Mouse (Mus musculus): ENCODE measurements around the gene Cbx3. TPM values are rescaled to one million over a fixed set of nuclear protein-coding genes. Genes with fewer than 3 reads are reported as not detected.
A peak's percentile ranks its signal among the peaks of the same experiment; 100 is the strongest.

The Cbx3 gene
- polyA plus RNA-seq, 1 experiment from 2014 or later, result 174 TPM

- WGBS (ENCODE audit: insufficient replicate concordance), result 68% methylated on average over 3 of the region's 3 CpGs
- Histone ChIP-seq H3K4me2 (ENCODE audit: low read depth, low read length) (no peak overlapping the region), H3K9ac (replicated peaks) (no peak overlapping the region), H3K9me3 (ENCODE audit: low read length) (no peaks in the 10 kb centered on the region), H3K27me3 (ENCODE audit: insufficient read depth, low read length) (no peaks in the 10 kb centered on the region), H3K27ac (ENCODE audit: low read depth) (no peak overlapping the region), H3K4me1 (ENCODE audit: insufficient read depth) (no peaks in the 10 kb centered on the region), H3K36me3 (replicated peaks; ENCODE audit: insufficient read depth, low read length) (peaks cover 29% of the 10 kb centered on the region), H3K4me3 (ENCODE audit: low read depth, low read length) (no peak overlapping the region)
- no peak for DNase-seq
- no peak for ATAC-seq
- TF ChIP-seq CTCF (IDR thresholded peaks at IDR 0.05; ENCODE audit: low read depth) (no peak), EP300 (IDR thresholded peaks at IDR 0.05; ENCODE audit: low read depth) (no peak)
Observed at GRCm38 (mm10) chr6:51457283-51457682, 12.9 kb upstream of the Cbx3 start.

DNA sequence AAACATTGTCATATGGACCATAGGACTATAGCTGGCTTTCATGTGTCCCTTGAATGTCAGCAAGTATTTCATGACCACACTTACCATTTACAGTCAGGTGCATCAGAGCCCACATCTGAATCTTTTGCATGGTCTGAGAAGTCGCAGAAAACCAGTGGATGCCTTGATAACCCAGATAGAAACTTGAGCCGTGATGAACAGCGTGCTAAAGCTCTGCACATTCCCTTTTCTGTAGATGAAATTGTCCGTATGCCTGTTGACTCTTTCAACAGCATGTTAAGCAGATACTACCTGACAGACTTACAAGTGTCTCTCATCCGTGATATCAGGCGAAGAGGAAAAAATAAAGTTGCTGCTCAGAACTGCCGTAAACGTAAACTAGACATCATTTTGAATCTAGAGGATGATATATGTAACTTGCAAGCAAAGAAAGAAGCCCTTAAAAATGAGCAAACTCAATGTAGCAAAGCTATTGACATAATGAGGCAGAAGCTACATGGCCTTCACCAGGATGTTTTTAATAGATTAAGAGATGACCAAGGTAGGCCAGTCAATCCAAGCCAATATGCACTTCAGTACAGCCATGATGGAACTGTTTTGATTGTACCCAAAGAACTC is 12.3 kb upstream of the Cbx3 start:
- no peaks in the 10 kb centered on the region for H3K4me1 ChIP-seq (ENCODE audit: insufficient read depth)

GRCm38 (mm10) chr6:51458925-51459312 is 11.2 kb upstream of the Cbx3 start:
- no peaks in the 10 kb centered on the region for H3K9me3 ChIP-seq (ENCODE audit: low read length)
- no peak overlapping the region for H3K4me2 ChIP-seq (ENCODE audit: low read depth, low read length)
- TF ChIP-seq CTCF (IDR thresholded peaks at IDR 0.05; ENCODE audit: low read depth) (no peak), EP300 (IDR thresholded peaks at IDR 0.05; ENCODE audit: low read depth) (no peak)
- no peak overlapping the region for H3K4me3 ChIP-seq (ENCODE audit: low read depth, low read length)
- no peak for DNase-seq
- no peaks in the 10 kb centered on the region for H3K27me3 ChIP-seq (ENCODE audit: insufficient read depth, low read length)
- H3K36me3 ChIP-seq (replicated peaks; ENCODE audit: insufficient read depth, low read length), result peaks cover 43% of the 10 kb centered on the region
- WGBS (ENCODE audit: insufficient replicate concordance), result 51% methylated on average over 2 of the region's 2 CpGs
- peak; percentile 47 for ATAC-seq
- H3K27ac ChIP-seq (ENCODE audit: low read depth), result 0 out of 2 replicates have a peak overlapping the region, but pooled peaks have one; percentile 2
- no peak overlapping the region for H3K9ac ChIP-seq (replicated peaks)
- H3K4me1 ChIP-seq (ENCODE audit: insufficient read depth), result no peaks in the 10 kb centered on the region

More for the DNA sequence above, 12.3 kb upstream of the Cbx3 start:
- no peak overlapping the region for H3K4me2 ChIP-seq (ENCODE audit: low read depth, low read length)
- H3K36me3 ChIP-seq (replicated peaks; ENCODE audit: insufficient read depth, low read length), result peaks cover 32% of the 10 kb centered on the region
- H3K9me3 ChIP-seq (ENCODE audit: low read length), result no peaks in the 10 kb centered on the region
- WGBS (ENCODE audit: insufficient replicate concordance), result 74% methylated on average over 8 of the region's 8 CpGs
- H3K27me3 ChIP-seq (ENCODE audit: insufficient read depth, low read length), result no peaks in the 10 kb centered on the region
- H3K4me3 ChIP-seq (ENCODE audit: low read depth, low read length), result no peak overlapping the region
- ATAC-seq (no peak), DNase-seq (no peak)
- TF ChIP-seq CTCF (IDR thresholded peaks at IDR 0.05; ENCODE audit: low read depth) (no peak), EP300 (IDR thresholded peaks at IDR 0.05; ENCODE audit: low read depth) (no peak)
- H3K27ac ChIP-seq (ENCODE audit: low read depth), result no peak overlapping the region
- no peak overlapping the region for H3K9ac ChIP-seq (replicated peaks)

DNA sequence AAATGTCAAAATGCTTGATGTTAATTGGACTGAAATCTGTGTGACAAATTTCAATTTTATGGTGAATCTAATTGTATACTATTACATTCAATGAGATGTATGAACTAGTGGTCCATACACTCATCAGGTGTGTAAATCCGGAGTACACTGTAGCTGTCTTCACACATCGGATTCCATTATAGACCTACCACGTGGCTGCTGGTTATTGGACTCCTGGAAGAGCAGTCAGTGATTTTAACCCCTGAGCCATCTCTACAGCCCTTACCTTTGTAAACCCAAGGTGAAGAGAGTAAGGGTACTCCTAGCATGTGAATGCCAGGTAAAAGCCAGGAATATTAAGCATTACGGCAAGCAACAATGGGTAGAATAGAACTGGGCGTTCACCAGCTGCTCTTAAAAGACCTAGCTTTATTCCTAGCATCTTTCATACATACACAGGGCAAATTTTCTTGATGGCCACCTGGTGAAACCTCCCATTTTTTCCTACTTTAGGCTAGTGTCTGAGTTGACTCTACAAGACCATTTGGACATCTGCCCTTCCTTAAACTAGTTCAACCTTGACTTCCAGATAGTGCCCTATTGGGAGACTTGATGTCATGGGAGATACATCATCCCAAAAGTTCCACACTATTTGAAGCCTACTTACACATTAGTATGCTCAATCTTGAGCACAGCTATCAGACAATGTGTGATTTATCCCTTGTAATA is 10.7 kb upstream of the Cbx3 start:
- ATAC-seq (peak; percentile 51), DNase-seq (no peak)
- WGBS (ENCODE audit: insufficient replicate concordance), result 55% methylated on average over 5 of the region's 5 CpGs
- Histone ChIP-seq H3K27ac (ENCODE audit: low read depth) (0 out of 2 replicates have a peak overlapping the region, but pooled peaks have one; percentile 2), H3K27me3 (ENCODE audit: insufficient read depth, low read length) (no peaks in the 10 kb centered on the region), H3K4me2 (ENCODE audit: low read depth, low read length) (no peak overlapping the region), H3K4me3 (ENCODE audit: low read depth, low read length) (no peak overlapping the region), H3K9ac (replicated peaks) (no peak overlapping the region), H3K4me1 (ENCODE audit: insufficient read depth) (no peaks in the 10 kb centered on the region), H3K9me3 (ENCODE audit: low read length) (no peaks in the 10 kb centered on the region), H3K36me3 (replicated peaks; ENCODE audit: insufficient read depth, low read length) (peaks cover 48% of the 10 kb centered on the region)
- no peak for TF ChIP-seq CTCF (IDR thresholded peaks at IDR 0.05; ENCODE audit: low read depth)
- no peak for TF ChIP-seq EP300 (IDR thresholded peaks at IDR 0.05; ENCODE audit: low read depth)

DNA sequence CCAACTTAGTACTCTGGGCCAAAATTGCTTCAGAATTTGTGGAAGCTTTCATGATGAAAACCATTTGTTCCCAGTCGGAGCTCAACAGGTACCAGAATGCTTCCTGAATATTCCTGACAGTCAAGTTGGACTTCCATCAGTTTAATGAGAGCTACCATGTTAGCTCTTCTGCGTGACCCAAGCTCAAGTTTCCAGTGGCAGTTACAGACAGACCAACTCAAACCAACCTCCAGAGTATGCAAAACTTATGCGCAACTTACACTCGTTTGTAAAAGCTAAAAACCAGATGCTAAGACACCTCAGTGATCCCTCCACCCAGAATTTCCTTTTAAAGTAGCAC is 10.2 kb upstream of the Cbx3 start:
- ATAC-seq, result peak; percentile 16; the same call in 1 of the 2 replicates
- no peak overlapping the region for H3K9ac ChIP-seq (replicated peaks)
- H3K9me3 ChIP-seq (ENCODE audit: low read length), result no peaks in the 10 kb centered on the region
- TF ChIP-seq EP300 (IDR thresholded peaks at IDR 0.05; ENCODE audit: low read depth), result no peak
- no peak for TF ChIP-seq CTCF (IDR thresholded peaks at IDR 0.05; ENCODE audit: low read depth)
- no peak for DNase-seq
- H3K4me3 ChIP-seq (ENCODE audit: low read depth, low read length), result no peak overlapping the region
- H3K27me3 ChIP-seq (ENCODE audit: insufficient read depth, low read length), result no peaks in the 10 kb centered on the region
- no peaks in the 10 kb centered on the region for H3K4me1 ChIP-seq (ENCODE audit: insufficient read depth)
- H3K27ac ChIP-seq (ENCODE audit: low read depth), result no peak overlapping the region
- no peak overlapping the region for H3K4me2 ChIP-seq (ENCODE audit: low read depth, low read length)
- H3K36me3 ChIP-seq (replicated peaks; ENCODE audit: insufficient read depth, low read length), result peaks cover 53% of the 10 kb centered on the region
- 82% methylated on average over 4 of the region's 4 CpGs for WGBS (ENCODE audit: insufficient replicate concordance)

GRCm38 (mm10) chr6:51460363-51460762 is 9.8 kb upstream of the Cbx3 start:
- Histone ChIP-seq H3K4me1 (ENCODE audit: insufficient read depth) (no peaks in the 10 kb centered on the region), H3K4me3 (ENCODE audit: low read depth, low read length) (no peak overlapping the region), H3K4me2 (ENCODE audit: low read depth, low read length) (no peak overlapping the region), H3K27me3 (ENCODE audit: insufficient read depth, low read length) (no peaks in the 10 kb centered on the region), H3K27ac (ENCODE audit: low read depth) (no peak overlapping the region), H3K9me3 (ENCODE audit: low read length) (no peaks in the 10 kb centered on the region), H3K9ac (replicated peaks) (no peak overlapping the region), H3K36me3 (replicated peaks; ENCODE audit: insufficient read depth, low read length) (peaks cover 56% of the 10 kb centered on the region)
- DNase-seq (no peak), ATAC-seq (peak; percentile 11; the same call in 1 of the 2 replicates)
- 94% methylated on average over 3 of the region's 3 CpGs for WGBS (ENCODE audit: insufficient replicate concordance)
- TF ChIP-seq EP300 (IDR thresholded peaks at IDR 0.05; ENCODE audit: low read depth), result no peak
- TF ChIP-seq CTCF (IDR thresholded peaks at IDR 0.05; ENCODE audit: low read depth), result no peak
